Mouse (Mus musculus) embryonic facial prominence, embryonic 14.5 days (tissue): Measurements from ENCODE around the gene Eddm3b. TPM values are rescaled to one million over a fixed set of nuclear protein-coding genes. Genes with fewer than 3 reads are reported as not detected.
"Not testable (repeated sequence)": the region's sequence is repeated elsewhere in the genome, so short reads cannot be mapped to it uniquely, and the experiment has no call there.

ENCODE experiments used
- ATAC-seq: fragments of 200-750 bp; cut with Nextera tagmentation; 2 replicates; pipeline ENCODE4 v1.8.0; 2017; ENCODE audit warnings: low read depth, moderate number of reproducible peaks, moderate TSS enrichment
- DNase-seq: peaks from one replicate; pipeline ENCODE4 v3.0.0-alpha.2; 2015; ENCODE audit warnings: low spot score
- H3K27ac ChIP-seq: fragments of 300-500 bp; sonication (generic); replicated peaks from 2 replicates; pipeline ENCODE4 v1.5.1; 2014; ENCODE audit warnings: low read depth, mild to moderate bottlenecking, low read length, moderate library complexity
- H3K27me3 ChIP-seq: fragments of 300-500 bp; sonication (generic); replicated peaks from 2 replicates; pipeline ENCODE4 v1.6.1; 2014; ENCODE audit warnings: low read length; ENCODE audit not compliant: control insufficient read depth, insufficient read depth
- H3K36me3 ChIP-seq: fragments of 300-500 bp; sonication (generic); 2 replicates; pipeline ENCODE4 v1.6.1; 2014; ENCODE audit warnings: low read length, mixed read lengths; ENCODE audit not compliant: control insufficient read depth, insufficient read depth
- H3K4me1 ChIP-seq: fragments of 300-500 bp; sonication (generic); 2 replicates; pipeline ENCODE4 v1.6.1; 2014; ENCODE audit warnings: antibody characterized with exemption, low read length; ENCODE audit not compliant: control insufficient read depth, insufficient read depth
- H3K4me2 ChIP-seq: fragments of 300-500 bp; sonication (generic); 2 replicates; pipeline ENCODE4 v1.6.1; 2014; ENCODE audit warnings: low read depth, mild to moderate bottlenecking, low read length, moderate library complexity, mixed read lengths
- H3K4me3 ChIP-seq: fragments of 300-500 bp; sonication (generic); 2 replicates; pipeline ENCODE4 v1.5.1; 2014; ENCODE audit warnings: low read depth, mild to moderate bottlenecking, low read length
- H3K9ac ChIP-seq: fragments of 300-500 bp; sonication (generic); 2 replicates; pipeline ENCODE4 v1.6.1; 2014; ENCODE audit warnings: low read depth, mild to moderate bottlenecking, low read length, moderate library complexity, mixed read lengths
- H3K9me3 ChIP-seq: fragments of 300-500 bp; sonication (generic); 2 replicates; pipeline ENCODE4 v1.6.1; 2016; ENCODE audit warnings: low read length; ENCODE audit not compliant: control insufficient read depth
- WGBS: fragments of 180-500 bp; shearing (Covaris S2); extraction: QIAGEN DNeasy Blood & Tissue Kit; methylation state at CpG from one replicate; pipeline ENCODE4 v1.1.7; 2014; 5-methylcytosine and 5-hydroxymethylcytosine counted together
- polyA plus RNA-seq: library from polyadenylated mRNA; unstranded; fragments of >200 nt; fragmentation: Nextera tagmentation; extraction: Ambion mirVana; gene quantifications from 2 replicates; pipeline ENCODE4 v1.2.1, GENCODE M21; 2014

Gene Eddm3b
- polyA plus RNA-seq, 1 experiment from 2014 or later, result not detected

GRCm38 (mm10) chr14:51156056-51156735 lies 42.0 kb downstream of the Eddm3b start:
- Histone ChIP-seq H3K9ac (no peak overlapping the region), H3K27me3 (no peaks in the 10 kb centered on the region), H3K4me1 (no peaks in the 10 kb centered on the region), H3K4me2 (no peak overlapping the region), H3K36me3 (no peaks in the 10 kb centered on the region), H3K4me3 (no peak overlapping the region), H3K9me3 (no peaks in the 10 kb centered on the region), H3K27ac (no peak overlapping the region)
- WGBS, result 92% methylated on average over 5 of the region's 5 CpGs
- no peak for DNase-seq
- ATAC-seq, result no peak

GRCm38 (mm10) chr14:51156736-51157068 lies 42.5 kb downstream of the Eddm3b start:
- DNase-seq, result no peak
- Histone ChIP-seq H3K36me3 (no peaks in the 10 kb centered on the region), H3K9ac (no peak overlapping the region), H3K27me3 (no peaks in the 10 kb centered on the region), H3K9me3 (no peaks in the 10 kb centered on the region), H3K4me2 (no peak overlapping the region), H3K4me3 (no peak overlapping the region), H3K27ac (no peak overlapping the region), H3K4me1 (no peaks in the 10 kb centered on the region)
- ATAC-seq, result no peak
- WGBS, result 79% methylated on average over 4 of the region's 4 CpGs

GRCm38 (mm10) chr14:51157072-51157471 lies 42.8 kb downstream of the Eddm3b start:
- DNase-seq, result no peak
- 100% methylated on average over 1 of the region's 1 CpGs for WGBS
- no peak overlapping the region for H3K4me2 ChIP-seq
- H3K9ac ChIP-seq, result no peak overlapping the region
- no peaks in the 10 kb centered on the region for H3K4me1 ChIP-seq
- no peak overlapping the region for H3K4me3 ChIP-seq
- H3K27me3 ChIP-seq, result no peaks in the 10 kb centered on the region
- no peak overlapping the region for H3K27ac ChIP-seq
- no peaks in the 10 kb centered on the region for H3K36me3 ChIP-seq
- H3K9me3 ChIP-seq, result no peaks in the 10 kb centered on the region
- ATAC-seq, result no peak

- WGBS, result 96% methylated on average over 3 of the region's 3 CpGs
- not testable (repeated sequence) for H3K9ac ChIP-seq, H3K27ac ChIP-seq, H3K4me2 ChIP-seq, H3K36me3 ChIP-seq, ATAC-seq, DNase-seq, H3K9me3 ChIP-seq, H3K27me3 ChIP-seq, H3K4me3 ChIP-seq, H3K4me1 ChIP-seq
Measured at GRCm38 (mm10) chr14:51161976-51162375, 47.8 kb downstream of the Eddm3b start, which contains the start of gene Rnase2b. Gene Rnase2b, plus strand, starts transcription at chr14:51162260.

GRCm38 (mm10) chr14:51163323-51163722 lies 49.1 kb downstream of the Eddm3b start:
- DNase-seq, H3K9me3 ChIP-seq, H3K4me3 ChIP-seq, ATAC-seq, H3K9ac ChIP-seq, H3K27me3 ChIP-seq, H3K27ac ChIP-seq, H3K36me3 ChIP-seq, H3K4me1 ChIP-seq, H3K4me2 ChIP-seq: not testable (repeated sequence)
- WGBS, result 84% methylated on average over 6 of the region's 6 CpGs

GRCm38 (mm10) chr14:51165435-51165834 lies 51.2 kb downstream of the Eddm3b start:
- H3K4me3 ChIP-seq, result no peak overlapping the region
- no peaks in the 10 kb centered on the region for H3K4me1 ChIP-seq
- 0 out of 2 replicates have a peak, but pooled peaks cover 6% of the 10 kb centered on the region for H3K9me3 ChIP-seq
- ATAC-seq (no peak), DNase-seq (no peak)
- H3K36me3 ChIP-seq, result no peaks in the 10 kb centered on the region
- H3K4me2 ChIP-seq, result no peak overlapping the region
- 100% methylated on average over 1 of the region's 1 CpGs for WGBS
- H3K27ac ChIP-seq, result no peak overlapping the region
- H3K9ac ChIP-seq, result no peak overlapping the region
- H3K27me3 ChIP-seq, result no peaks in the 10 kb centered on the region

- 0 out of 2 replicates have a peak, but pooled peaks cover 6% of the 10 kb centered on the region for H3K9me3 ChIP-seq
- no peak overlapping the region for H3K4me3 ChIP-seq
- DNase-seq, result no peak
- no peak overlapping the region for H3K9ac ChIP-seq
- ATAC-seq, result no peak
- no peaks in the 10 kb centered on the region for H3K36me3 ChIP-seq
- no peaks in the 10 kb centered on the region for H3K4me1 ChIP-seq
- H3K27ac ChIP-seq, result no peak overlapping the region
- H3K4me2 ChIP-seq, result no peak overlapping the region
- no peaks in the 10 kb centered on the region for H3K27me3 ChIP-seq
Measured at GRCm38 (mm10) chr14:51166068-51166467, 51.8 kb downstream of the Eddm3b start.

Other genes with a start within 250 kb of the Eddm3b start
- 8.4 and 10.3 TPM in 2 replicates for gene Tep1, start 243.9 kb upstream of the Eddm3b start, polyA plus RNA-seq
- gene Klhl33, start 216.9 kb upstream of the Eddm3b start, polyA plus RNA-seq, result 0.21 and 0.28 TPM in 2 replicates
- 138 and 153 TPM in 2 replicates for gene Osgep, start 189.5 kb upstream of the Eddm3b start, polyA plus RNA-seq
- gene Apex1, start 189.5 kb upstream of the Eddm3b start, polyA plus RNA-seq, result 177 and 204 TPM in 2 replicates
- 42.0 and 54.8 TPM in 2 replicates for gene Pip4p1, start 183.6 kb upstream of the Eddm3b start, polyA plus RNA-seq
- gene Pnp, start 183.3 kb upstream of the Eddm3b start, polyA plus RNA-seq, result 51.5 and 51.7 TPM in 2 replicates
- not detected in 2 replicates for gene Gm49342, start 169.9 kb upstream of the Eddm3b start, polyA plus RNA-seq
- 0.45 and 0.73 TPM in 2 replicates for gene Pnp2, start 158.4 kb upstream of the Eddm3b start, polyA plus RNA-seq
- gene Rnase10, start 106.7 kb upstream of the Eddm3b start, polyA plus RNA-seq, result 0.29 and 0.48 TPM in 2 replicates
- gene Rnase9, start 72.6 kb upstream of the Eddm3b start, polyA plus RNA-seq, result not detected in 2 replicates
- gene Rnase11, start 64.3 kb upstream of the Eddm3b start, polyA plus RNA-seq, result not detected in 2 replicates
- gene Rnase12, start 56.8 kb upstream of the Eddm3b start, polyA plus RNA-seq, result 0.49 TPM in 1 of 2 replicates, not detected in the other
- gene Olfr750, start 40.0 kb upstream of the Eddm3b start, polyA plus RNA-seq, result not detected in 2 replicates
- 63.8 and 73.0 TPM in 2 replicates for gene Rnase4, start 23.3 kb upstream of the Eddm3b start, polyA plus RNA-seq
- 8.8 and 10.3 TPM in 2 replicates for gene Ang, start 23.3 kb upstream of the Eddm3b start, polyA plus RNA-seq
- gene Rnase6, start 9.5 kb downstream of the Eddm3b start, polyA plus RNA-seq, result 1.3 TPM in 2 replicates
- 0.48 and 1.1 TPM in 2 replicates for gene Rnase1, start 32.4 kb downstream of the Eddm3b start, polyA plus RNA-seq
- not detected in 2 replicates for gene Rnase2b, start 47.8 kb downstream of the Eddm3b start, polyA plus RNA-seq
- not detected in 2 replicates for gene Ang2, start 84.7 kb downstream of the Eddm3b start, polyA plus RNA-seq
- not detected in 2 replicates for gene Ear14, start 89.0 kb downstream of the Eddm3b start, polyA plus RNA-seq
- gene Rnase2a, start 141.7 kb downstream of the Eddm3b start, polyA plus RNA-seq, result not detected in 2 replicates
- gene Gm7247, start 247.3 kb downstream of the Eddm3b start, polyA plus RNA-seq, result not detected in 2 replicates